Mouse (Mus musculus) erythroblast, embryonic 14.5 days (primary cell): ENCODE results near the gene Rara.

Experiments used
- GATA1 ChIP-seq: IDR thresholded peaks from 2 replicates; pipeline ENCODE4 v1.6.1; 2012; ENCODE audit warnings: low read length, inconsistent platforms, mixed read lengths
- TAL1 ChIP-seq: IDR thresholded peaks from 3 replicates; pipeline ENCODE4 v1.6.1; 2012; ENCODE audit warnings: low read length, inconsistent platforms, mixed read lengths

DNA sequence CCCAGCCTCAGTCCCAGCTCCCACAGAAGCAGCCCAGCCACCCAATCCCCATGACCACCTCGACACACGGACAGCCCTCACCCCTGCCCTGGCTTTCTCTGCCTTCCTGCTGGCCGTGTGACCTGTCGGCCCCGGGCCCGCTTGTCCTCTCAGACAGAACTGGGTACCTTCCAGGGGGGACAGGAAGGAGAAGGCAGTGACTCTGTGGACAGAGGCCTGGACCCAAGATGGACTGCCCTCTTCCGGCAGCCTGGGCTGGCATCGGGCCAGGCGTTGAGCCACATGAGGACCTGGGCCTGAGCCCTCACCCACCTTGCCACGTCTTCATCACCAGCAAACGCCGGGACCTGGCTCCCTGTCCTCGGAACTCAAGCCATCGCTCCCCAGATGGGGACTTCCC lies 46.0 kb downstream of the Rara start:
- TF ChIP-seq GATA1 (no peak), TAL1 (no peak)
